Mouse (Mus musculus): Measurements from ENCODE around the gene Iqgap3. TPM values are rescaled to one million over a fixed set of nuclear protein-coding genes. Genes with fewer than 3 reads are reported as not detected.

Gene Iqgap3
- polyA plus RNA-seq, 1 experiment from 2014 or later: 23.8 TPM

- Histone ChIP-seq H3K9ac (ENCODE audit: low read length) (no peak overlapping the region), H3K27ac (ENCODE audit: low read depth) (no peak overlapping the region), H3K27me3 (replicated peaks; ENCODE audit: control insufficient read depth, insufficient read depth, low read length) (no peaks in the 10 kb centered on the region), H3K36me3 (ENCODE audit: control insufficient read depth, insufficient read depth, low read length) (peaks cover 86% of the 10 kb centered on the region), H3K4me2 (ENCODE audit: low read length) (no peak overlapping the region), H3K4me1 (replicated peaks; ENCODE audit: control insufficient read depth, insufficient read depth, low read length) (no peaks in the 10 kb centered on the region), H3K9me3 (ENCODE audit: control insufficient read depth, low read length) (no peaks in the 10 kb centered on the region), H3K4me3 (ENCODE audit: low read depth, low read length) (no peak overlapping the region)
- 80% methylated on average over 6 of the region's 6 CpGs for WGBS
- ATAC-seq (replicated peaks; ENCODE audit: low FRiP score, low TSS enrichment, low read depth) (no peak), DNase-seq (ENCODE audit: low spot score) (no peak)
Observed at GRCm38 (mm10) chr3:88102196-88102595, 20.4 kb downstream of the Iqgap3 start.

- WGBS: 85% methylated on average over 6 of the region's 6 CpGs
- Histone ChIP-seq H3K4me2 (ENCODE audit: low read length) (no peak overlapping the region), H3K27me3 (replicated peaks; ENCODE audit: control insufficient read depth, insufficient read depth, low read length) (no peaks in the 10 kb centered on the region), H3K36me3 (ENCODE audit: control insufficient read depth, insufficient read depth, low read length) (peaks cover 86% of the 10 kb centered on the region), H3K9me3 (ENCODE audit: control insufficient read depth, low read length) (no peaks in the 10 kb centered on the region), H3K4me1 (replicated peaks; ENCODE audit: control insufficient read depth, insufficient read depth, low read length) (no peaks in the 10 kb centered on the region), H3K27ac (ENCODE audit: low read depth) (no peak overlapping the region), H3K9ac (ENCODE audit: low read length) (no peak overlapping the region), H3K4me3 (ENCODE audit: low read depth, low read length) (no peak overlapping the region)
- DNase-seq (ENCODE audit: low spot score): no peak
- no peak for ATAC-seq (replicated peaks; ENCODE audit: low FRiP score, low TSS enrichment, low read depth)
Observed at GRCm38 (mm10) chr3:88102611-88103010, 20.8 kb downstream of the Iqgap3 start.

GRCm38 (mm10) chr3:88106126-88106525, 24.4 kb downstream of the Iqgap3 start:
- Histone ChIP-seq H3K27me3 (replicated peaks; ENCODE audit: control insufficient read depth, insufficient read depth, low read length) (no peaks in the 10 kb centered on the region), H3K9ac (ENCODE audit: low read length) (no peak overlapping the region), H3K4me2 (ENCODE audit: low read length) (no peak overlapping the region), H3K9me3 (ENCODE audit: control insufficient read depth, low read length) (no peaks in the 10 kb centered on the region), H3K4me3 (ENCODE audit: low read depth, low read length) (no peak overlapping the region), H3K4me1 (replicated peaks; ENCODE audit: control insufficient read depth, insufficient read depth, low read length) (no peaks in the 10 kb centered on the region), H3K27ac (ENCODE audit: low read depth) (no peak overlapping the region), H3K36me3 (ENCODE audit: control insufficient read depth, insufficient read depth, low read length) (peaks cover 90% of the 10 kb centered on the region)
- 89% methylated on average over 4 of the region's 4 CpGs for WGBS
- ATAC-seq (replicated peaks; ENCODE audit: low FRiP score, low TSS enrichment, low read depth) (no peak), DNase-seq (ENCODE audit: low spot score) (no peak)

- no peak overlapping the region for H3K9ac ChIP-seq (ENCODE audit: low read length)
- H3K9me3 ChIP-seq (ENCODE audit: control insufficient read depth, low read length): no peaks in the 10 kb centered on the region
- DNase-seq (ENCODE audit: low spot score) (no peak), ATAC-seq (replicated peaks; ENCODE audit: low FRiP score, low TSS enrichment, low read depth) (no peak)
- H3K36me3 ChIP-seq (ENCODE audit: control insufficient read depth, insufficient read depth, low read length): peaks cover 90% of the 10 kb centered on the region
- H3K4me2 ChIP-seq (ENCODE audit: low read length): no peak overlapping the region
- H3K4me1 ChIP-seq (replicated peaks; ENCODE audit: control insufficient read depth, insufficient read depth, low read length): no peaks in the 10 kb centered on the region
- no peak overlapping the region for H3K4me3 ChIP-seq (ENCODE audit: low read depth, low read length)
- WGBS: 93% methylated on average over 6 of the region's 6 CpGs
- H3K27me3 ChIP-seq (replicated peaks; ENCODE audit: control insufficient read depth, insufficient read depth, low read length): no peaks in the 10 kb centered on the region
- no peak overlapping the region for H3K27ac ChIP-seq (ENCODE audit: low read depth)
Observed at GRCm38 (mm10) chr3:88109126-88109525, 27.4 kb downstream of the Iqgap3 start.

DNA sequence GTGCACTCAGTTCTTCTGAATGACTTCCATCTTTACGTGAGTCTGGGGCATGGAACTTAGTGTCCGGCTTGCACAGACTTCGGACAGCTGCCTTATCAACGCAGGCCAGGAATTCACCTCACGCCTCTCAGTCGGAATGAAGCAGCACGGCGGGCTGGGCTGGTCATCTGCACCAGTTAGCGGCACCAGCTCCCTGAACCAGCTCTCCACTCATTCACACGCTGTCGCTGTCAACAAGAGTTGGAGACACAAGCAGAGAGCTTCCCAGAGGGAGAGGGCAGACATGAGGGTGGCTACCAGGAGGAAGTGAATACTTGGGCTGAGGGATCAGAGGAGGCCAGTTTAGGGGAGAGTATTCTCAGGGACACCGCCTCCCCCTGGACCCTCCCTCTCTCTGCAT, 32.6 kb downstream of the Iqgap3 start:
- 94% methylated on average over 12 of the region's 12 CpGs for WGBS
- DNase-seq (ENCODE audit: low spot score): no peak
- no peak for ATAC-seq (replicated peaks; ENCODE audit: low FRiP score, low TSS enrichment, low read depth)
- H3K27me3 ChIP-seq (replicated peaks; ENCODE audit: control insufficient read depth, insufficient read depth, low read length): no peaks in the 10 kb centered on the region
- no peak overlapping the region for H3K27ac ChIP-seq (ENCODE audit: low read depth)
- no peaks in the 10 kb centered on the region for H3K9me3 ChIP-seq (ENCODE audit: control insufficient read depth, low read length)
- H3K4me1 ChIP-seq (replicated peaks; ENCODE audit: control insufficient read depth, insufficient read depth, low read length): no peaks in the 10 kb centered on the region
- H3K9ac ChIP-seq (ENCODE audit: low read length): no peak overlapping the region
- H3K4me2 ChIP-seq (ENCODE audit: low read length): no peak overlapping the region
- no peak overlapping the region for H3K4me3 ChIP-seq (ENCODE audit: low read depth, low read length)
- peaks cover 90% of the 10 kb centered on the region for H3K36me3 ChIP-seq (ENCODE audit: control insufficient read depth, insufficient read depth, low read length)

- WGBS: 88% methylated on average over 19 of the region's 19 CpGs
- DNase-seq (ENCODE audit: low spot score) (no peak), ATAC-seq (replicated peaks; ENCODE audit: low FRiP score, low TSS enrichment, low read depth) (no peak)
- H3K9me3 ChIP-seq (ENCODE audit: control insufficient read depth, low read length): no peaks in the 10 kb centered on the region
- H3K4me3 ChIP-seq (ENCODE audit: low read depth, low read length): no peak overlapping the region
- H3K4me2 ChIP-seq (ENCODE audit: low read length): no peak overlapping the region
- H3K27me3 ChIP-seq (replicated peaks; ENCODE audit: control insufficient read depth, insufficient read depth, low read length): no peaks in the 10 kb centered on the region
- H3K27ac ChIP-seq (ENCODE audit: low read depth): no peak overlapping the region
- no peaks in the 10 kb centered on the region for H3K4me1 ChIP-seq (replicated peaks; ENCODE audit: control insufficient read depth, insufficient read depth, low read length)
- H3K36me3 ChIP-seq (ENCODE audit: control insufficient read depth, insufficient read depth, low read length): peaks cover 43% of the 10 kb centered on the region
- no peak overlapping the region for H3K9ac ChIP-seq (ENCODE audit: low read length)
Observed at GRCm38 (mm10) chr3:88120117-88120651, 38.4 kb downstream of the Iqgap3 start.

DNA sequence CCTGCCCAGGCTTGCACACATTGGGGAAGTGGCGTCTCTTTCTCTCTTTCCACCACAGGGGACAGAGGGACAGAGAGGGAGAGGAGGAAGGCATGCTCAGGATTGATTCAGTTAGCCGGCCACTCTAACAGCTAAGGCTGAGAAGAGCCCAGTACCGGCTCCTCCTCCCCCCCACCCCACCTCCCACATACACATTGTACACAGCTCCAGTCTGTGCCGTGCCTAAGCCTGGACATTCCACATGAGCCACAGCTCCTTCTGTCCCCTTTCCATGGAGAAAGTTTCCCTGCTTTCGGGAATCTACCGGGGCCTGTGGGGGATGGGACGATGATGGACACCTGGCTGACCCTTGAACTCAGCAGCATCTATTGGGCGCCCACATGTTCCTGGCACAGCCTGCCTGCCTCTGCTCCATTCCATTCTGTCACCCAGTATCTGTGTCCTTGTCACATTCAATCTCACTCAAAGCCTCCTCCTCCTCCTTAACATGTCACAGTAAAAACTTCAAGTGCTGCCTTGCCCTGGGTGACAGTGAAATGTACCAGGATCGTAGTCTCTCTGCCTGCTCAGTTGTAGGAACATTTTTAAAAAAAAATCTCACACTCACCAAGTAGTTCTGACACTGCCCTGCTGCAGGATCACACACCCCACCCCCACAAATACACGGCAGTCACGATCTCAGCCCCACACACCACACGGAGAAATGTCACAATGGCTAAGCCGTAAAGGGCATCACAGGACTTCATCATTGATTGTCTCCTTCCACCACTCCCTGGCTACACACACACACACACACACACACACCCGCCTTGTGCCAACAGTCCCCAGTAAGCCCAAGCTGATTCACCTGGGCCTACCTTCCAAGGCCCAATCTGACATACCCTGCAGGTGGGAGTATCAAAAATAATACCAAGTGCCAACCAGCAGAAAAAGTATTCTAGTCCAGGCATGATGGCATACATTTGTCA, 39.7 kb downstream of the Iqgap3 start:
- no peaks in the 10 kb centered on the region for H3K4me1 ChIP-seq (replicated peaks; ENCODE audit: control insufficient read depth, insufficient read depth, low read length)
- ATAC-seq (replicated peaks; ENCODE audit: low FRiP score, low TSS enrichment, low read depth): no peak
- 72% methylated on average over 14 of the region's 14 CpGs for WGBS

GRCm38 (mm10) chr3:88125195-88125594, 43.4 kb downstream of the Iqgap3 start:
- ATAC-seq (replicated peaks; ENCODE audit: low FRiP score, low TSS enrichment, low read depth) (no peak), DNase-seq (ENCODE audit: low spot score) (no peak)

More for the DNA sequence above, 39.7 kb downstream of the Iqgap3 start:
- H3K4me3 ChIP-seq (ENCODE audit: low read depth, low read length): no peak overlapping the region
- no peaks in the 10 kb centered on the region for H3K9me3 ChIP-seq (ENCODE audit: control insufficient read depth, low read length)
- H3K27me3 ChIP-seq (replicated peaks; ENCODE audit: control insufficient read depth, insufficient read depth, low read length): no peaks in the 10 kb centered on the region
- no peak overlapping the region for H3K27ac ChIP-seq (ENCODE audit: low read depth)
- H3K36me3 ChIP-seq (ENCODE audit: control insufficient read depth, insufficient read depth, low read length): peaks cover 32% of the 10 kb centered on the region
- H3K9ac ChIP-seq (ENCODE audit: low read length): no peak overlapping the region
- H3K4me2 ChIP-seq (ENCODE audit: low read length): no peak overlapping the region
- DNase-seq (ENCODE audit: low spot score): no peak

More at GRCm38 (mm10) chr3:88125195-88125594, 43.4 kb downstream of the Iqgap3 start:
- Histone ChIP-seq H3K27me3 (replicated peaks; ENCODE audit: control insufficient read depth, insufficient read depth, low read length) (no peaks in the 10 kb centered on the region), H3K27ac (ENCODE audit: low read depth) (no peak overlapping the region), H3K9me3 (ENCODE audit: control insufficient read depth, low read length) (no peaks in the 10 kb centered on the region), H3K4me2 (ENCODE audit: low read length) (no peak overlapping the region), H3K9ac (ENCODE audit: low read length) (no peak overlapping the region), H3K36me3 (ENCODE audit: control insufficient read depth, insufficient read depth, low read length) (0 out of 2 replicates have a peak, but pooled peaks cover 6% of the 10 kb centered on the region), H3K4me1 (replicated peaks; ENCODE audit: control insufficient read depth, insufficient read depth, low read length) (no peaks in the 10 kb centered on the region), H3K4me3 (ENCODE audit: low read depth, low read length) (no peak overlapping the region)
- 55% methylated on average over 4 of the region's 4 CpGs for WGBS
